Mouse (Mus musculus) cerebellum, adult 2 months (tissue): Measurements from ENCODE around the gene Il22ra1. TPM values are rescaled to one million over a fixed set of nuclear protein-coding genes. Genes with fewer than 3 reads are reported as not detected.

Source experiments
- DNase-seq, 2 experiments: peaks; one replicate each; pipeline ENCODE4 v3.0.0; 2021
- H3K27ac ChIP-seq: fragments of 200-500 bp; 2 replicates; pipeline ENCODE4 v1.5.1; 2012; ENCODE audit warnings: low read length, control low read depth, inconsistent platforms; ENCODE audit not compliant: insufficient read depth
- H3K27me3 ChIP-seq: fragments of 200-500 bp; 2 replicates; pipeline ENCODE4 v1.6.1; 2012; ENCODE audit warnings: inconsistent platforms, mild to moderate bottlenecking, low read length, moderate library complexity; ENCODE audit not compliant: control insufficient read depth, insufficient read depth
- H3K4me1 ChIP-seq: fragments of 200-500 bp; 2 replicates; pipeline ENCODE4 v1.6.1; 2011; ENCODE audit warnings: low read length; ENCODE audit not compliant: control insufficient read depth, insufficient read depth
- H3K4me3 ChIP-seq: fragments of 200-500 bp; replicated peaks from 2 replicates; pipeline ENCODE3; 2011; ENCODE audit warnings: mild to moderate bottlenecking, low read depth, low read length, control low read depth; ENCODE audit not compliant: insufficient read depth
- CTCF ChIP-seq: fragments of 200-500 bp; IDR thresholded peaks from 2 replicates; pipeline ENCODE4 v1.5.1; 2011; ENCODE audit warnings: low read depth, mild to moderate bottlenecking, control low read depth, low read length, moderate library complexity, borderline replicate concordance; ENCODE audit not compliant: insufficient read depth
- POLR2A ChIP-seq: fragments of 200-500 bp; IDR thresholded peaks from 2 replicates; pipeline ENCODE4 v1.6.1; 2011; ENCODE audit warnings: low read length, control low read depth, borderline replicate concordance; ENCODE audit not compliant: insufficient read depth
- WGBS: fragments of 180-500 bp; shearing (Covaris S2); methylation state at CpG from one replicate; pipeline ENCODE4 v1.1.7; 2018; 5-methylcytosine and 5-hydroxymethylcytosine counted together
- polyA plus RNA-seq: library from polyadenylated mRNA; depleted of rRNA; stranded (reverse); fragments of >200 nt; gene quantifications from 2 replicates; pipeline ENCODE4 v1.2.3, GENCODE M21; 2012; rRNA removed

The Il22ra1 gene
- polyA plus RNA-seq, result 0.03 TPM in 1 of 2 replicates, not detected in the other

DNA sequence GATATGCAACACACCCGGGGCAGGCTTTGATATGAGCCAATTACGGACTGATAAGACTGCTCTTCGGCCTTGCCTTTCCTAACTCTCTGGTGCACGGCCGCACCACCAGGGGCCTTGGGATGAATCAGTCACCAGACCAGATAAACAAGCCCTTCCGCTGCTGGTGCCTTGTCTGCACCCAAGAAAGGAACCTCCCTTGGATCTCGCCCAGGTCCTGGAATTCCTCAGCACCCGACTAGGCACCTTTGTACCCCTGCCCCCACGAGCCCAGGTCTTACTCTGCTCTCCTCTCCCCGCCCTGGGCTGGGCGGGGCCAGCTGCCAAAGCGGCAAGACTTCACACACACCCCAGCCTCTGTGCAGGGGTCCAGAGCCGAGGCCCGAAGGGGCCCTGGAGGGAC lies at the start of gene Il22ra1:
Gene Il22ra1, plus strand, starts transcription at position 356 of the 400 bp plus-strand sequence.
- TF ChIP-seq CTCF (no peak), POLR2A (no peak)
- Histone ChIP-seq H3K4me1 (peaks cover 18% of the 10 kb centered on the region), H3K27ac (no peak within 1 kb of the TSS), H3K27me3 (no peaks in the 10 kb centered on the region), H3K4me3 (no peak within 1 kb of the TSS)
- no peak for DNase-seq
- whole genome bisulfite sequencing, result 73% methylated on average over 14 of the region's 14 CpGs

DNA sequence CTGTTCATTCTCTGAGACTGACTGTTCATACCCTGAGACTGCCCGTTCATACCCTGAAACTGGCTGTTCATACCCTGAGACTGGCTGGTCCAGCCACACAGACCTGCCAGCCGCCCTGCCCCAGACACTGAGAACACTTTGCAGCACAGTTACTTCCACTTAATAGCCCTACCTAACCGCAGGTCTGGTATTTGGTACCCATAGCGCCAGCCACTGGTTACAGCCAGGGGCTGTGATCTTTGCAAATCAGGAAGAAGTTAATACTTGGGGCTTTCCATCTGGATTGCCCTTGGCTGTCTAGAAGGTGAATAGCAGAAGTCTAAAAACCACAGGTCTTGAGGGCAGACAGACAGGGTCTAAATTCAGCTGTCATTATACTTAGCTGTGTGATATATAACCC lies 48.7 kb upstream of the Il22ra1 start:
- TF ChIP-seq CTCF, result no peak
- TF ChIP-seq POLR2A, result no peak
- no peak overlapping the region for H3K27ac ChIP-seq
- H3K4me3 ChIP-seq, result no peak overlapping the region
- H3K27me3 ChIP-seq, result no peaks in the 10 kb centered on the region; the same call in 1 of the 2 replicates
- H3K4me1 ChIP-seq, result no peaks in the 10 kb centered on the region
- DNase-seq, result no peak
- 82% methylated on average over 4 of the region's 4 CpGs for WGBS

DNA sequence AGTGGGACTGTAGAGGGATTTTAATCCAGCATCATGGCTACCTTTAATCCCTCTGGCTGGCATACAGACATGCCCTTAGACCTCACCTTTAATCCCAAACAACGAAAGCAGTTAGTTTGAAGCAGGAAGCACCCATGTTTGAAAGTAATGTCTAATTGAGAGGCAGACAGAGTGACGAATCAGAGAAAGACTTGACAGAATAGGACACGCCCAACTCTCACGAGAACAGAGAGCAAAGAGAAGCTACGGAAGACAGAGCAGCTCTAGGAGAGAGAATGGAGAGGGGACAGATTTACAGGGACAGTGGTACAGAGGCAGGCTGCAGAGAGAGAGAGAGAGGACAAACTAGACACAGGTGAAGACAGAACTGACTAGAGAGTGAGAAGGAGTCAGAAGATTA lies 46.2 kb upstream of the Il22ra1 start:
- Histone ChIP-seq H3K27me3 (peaks cover 4% of the 10 kb centered on the region; the same call in 1 of the 2 replicates), H3K27ac (no peak overlapping the region), H3K4me1 (no peaks in the 10 kb centered on the region), H3K4me3 (no peak overlapping the region)
- no peak for DNase-seq
- WGBS, result 67% methylated on average over 5 of the region's 5 CpGs
- TF ChIP-seq POLR2A, result no peak
- TF ChIP-seq CTCF, result no peak

DNA sequence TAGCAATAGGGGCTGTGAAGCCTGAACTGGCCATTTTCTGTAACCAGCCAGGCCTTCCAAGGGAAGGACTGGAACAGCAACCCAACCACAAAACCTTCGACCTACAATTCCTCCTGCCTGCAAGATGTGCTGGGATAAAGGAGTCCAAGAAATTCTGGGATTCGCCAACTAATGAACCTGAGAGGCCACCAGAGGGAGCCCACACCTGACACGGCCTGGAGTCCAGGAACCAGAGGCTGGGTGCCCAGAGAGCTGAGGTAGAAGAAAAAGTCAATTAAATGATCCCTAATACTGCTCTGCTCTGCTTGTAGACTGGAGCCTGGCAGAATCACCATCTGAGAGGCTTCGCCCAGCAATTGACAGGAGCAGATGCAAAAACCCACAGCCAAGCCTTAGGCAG lies 44.4 kb upstream of the Il22ra1 start:
- H3K27ac ChIP-seq, result no peak overlapping the region
- peaks cover 4% of the 10 kb centered on the region; the same call in 1 of the 2 replicates for H3K27me3 ChIP-seq
- DNase-seq, result peak; percentile 20 to 30
- 19% methylated on average over 4 of the region's 4 CpGs for WGBS
- H3K4me3 ChIP-seq, result no peak overlapping the region
- no peaks in the 10 kb centered on the region for H3K4me1 ChIP-seq
- TF ChIP-seq POLR2A, result no peak
- peak; percentile 56; the same call in 1 of the 2 replicates for TF ChIP-seq CTCF

DNA sequence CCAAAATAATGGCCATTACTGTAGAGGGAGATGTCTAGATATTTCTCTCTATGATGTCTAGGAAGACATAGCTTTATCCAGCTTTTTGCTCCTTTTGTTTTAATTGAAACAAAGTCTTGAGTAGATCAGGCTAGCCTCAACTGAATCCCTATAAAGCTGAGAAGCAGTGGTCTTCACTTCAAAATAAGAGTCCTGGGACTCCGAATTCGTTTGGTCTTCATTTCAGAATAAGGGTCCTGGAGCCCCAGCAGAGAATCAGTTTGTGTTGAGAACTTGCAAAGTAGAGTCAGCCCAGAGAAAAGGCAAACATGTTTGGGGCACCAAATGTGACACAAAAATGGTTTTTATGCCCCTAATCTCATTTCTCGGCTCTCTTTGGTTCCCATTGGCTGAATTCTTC lies 43.2 kb upstream of the Il22ra1 start:
- no peak overlapping the region for H3K4me3 ChIP-seq
- no peaks in the 10 kb centered on the region for H3K4me1 ChIP-seq
- DNase-seq, result no peak
- 43% methylated on average over 3 of the region's 3 CpGs for WGBS
- peaks cover 4% of the 10 kb centered on the region; the same call in 1 of the 2 replicates for H3K27me3 ChIP-seq
- TF ChIP-seq CTCF (no peak), POLR2A (no peak)
- no peak overlapping the region for H3K27ac ChIP-seq

DNA sequence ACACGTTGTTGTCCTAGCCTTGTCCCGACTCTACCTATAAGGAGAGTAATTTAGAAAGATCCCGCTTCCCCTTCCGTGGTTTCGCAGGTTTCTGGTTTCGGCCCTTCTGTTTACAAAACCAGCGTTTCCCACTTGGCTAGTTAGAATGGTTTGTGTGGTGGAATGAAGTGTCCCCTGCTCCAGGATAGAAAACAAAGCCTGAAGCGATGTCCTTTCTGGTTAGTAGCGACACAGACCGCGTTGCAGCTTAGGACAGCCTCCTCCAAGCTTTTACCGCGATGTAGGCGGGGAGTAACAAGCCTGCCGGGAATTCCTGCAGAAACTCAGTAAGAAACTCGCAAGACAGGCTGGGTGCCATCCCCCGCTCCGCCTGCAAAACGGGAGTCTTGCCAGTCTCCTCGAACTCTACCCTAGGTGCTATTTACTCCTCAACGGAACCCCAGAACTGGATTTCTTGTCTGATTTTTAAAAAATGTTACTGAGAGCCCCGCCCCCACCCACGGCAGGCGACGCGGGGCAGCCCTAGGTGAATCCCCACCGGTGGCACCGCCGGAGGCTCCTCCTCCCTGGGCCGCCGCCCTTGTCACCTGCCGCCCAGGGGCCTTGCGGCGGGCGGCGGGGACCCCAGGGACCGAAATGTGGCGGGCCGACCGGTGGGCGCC lies 41.9 kb upstream of the Il22ra1 start, which contains the start of gene Ifnlr1:
Gene Ifnlr1, plus strand, starts transcription at position 382 of the 662 bp plus-strand sequence.
- H3K4me3 ChIP-seq, result peak within 1 kb of the TSS; percentile 45
- no peak for TF ChIP-seq CTCF
- TF ChIP-seq POLR2A, result no peak
- DNase-seq, result peak in 1 of 2 experiments; percentile 26
- peaks cover 4% of the 10 kb centered on the region; the same call in 1 of the 2 replicates for H3K27me3 ChIP-seq
- no peaks in the 10 kb centered on the region for H3K4me1 ChIP-seq
- WGBS, result 2% methylated on average over 41 of the region's 41 CpGs
- H3K27ac ChIP-seq, result no peak within 1 kb of the TSS

DNA sequence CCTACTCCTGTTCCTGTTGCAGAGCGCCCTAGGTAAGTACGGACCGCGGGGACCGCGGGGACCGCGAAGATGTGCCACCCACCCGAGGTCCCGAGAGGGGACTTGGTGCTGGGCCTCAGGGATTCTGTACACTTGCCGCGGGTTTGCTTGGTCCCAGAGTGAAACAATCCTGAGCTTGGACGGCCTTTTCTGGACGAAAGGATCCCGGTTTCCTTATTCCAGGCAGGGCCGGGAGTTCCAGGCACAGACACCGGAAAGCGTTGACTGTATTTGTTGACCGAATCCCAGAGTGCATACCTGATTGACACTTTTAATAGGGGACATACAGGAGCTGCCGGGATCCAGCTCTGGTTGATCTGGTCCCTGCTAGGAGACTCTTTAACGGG lies 41.4 kb upstream of the Il22ra1 start:
- Histone ChIP-seq H3K27me3 (peaks cover 4% of the 10 kb centered on the region; the same call in 1 of the 2 replicates), H3K27ac (no peak overlapping the region), H3K4me1 (no peaks in the 10 kb centered on the region), H3K4me3 (peak overlapping the region; percentile 45)
- TF ChIP-seq POLR2A (no peak), CTCF (no peak)
- 4% methylated on average over 21 of the region's 21 CpGs for WGBS
- DNase-seq, result no peak

DNA sequence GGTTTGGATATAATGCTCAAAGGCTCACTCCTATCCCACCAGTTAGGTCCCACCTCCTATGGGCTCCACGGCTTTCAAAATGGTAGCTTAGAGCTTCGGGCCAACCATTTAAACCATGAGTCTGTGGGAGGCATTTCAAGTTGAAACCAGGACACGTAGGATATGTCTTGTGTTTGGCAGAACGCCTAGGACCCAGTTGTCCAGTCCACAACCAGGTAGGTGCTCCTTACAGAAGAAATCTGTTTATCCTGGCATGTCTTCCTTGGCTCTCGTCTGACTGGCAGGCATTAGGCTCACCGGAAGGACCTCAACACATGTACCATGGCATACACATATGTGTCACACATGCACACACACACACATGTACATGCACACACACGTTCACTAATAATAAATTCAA lies 38.2 kb upstream of the Il22ra1 start:
- H3K4me3 ChIP-seq, result no peak overlapping the region
- DNase-seq, result no peak
- no peak overlapping the region for H3K27ac ChIP-seq
- H3K27me3 ChIP-seq, result peaks cover 4% of the 10 kb centered on the region; the same call in 1 of the 2 replicates
- WGBS, result 56% methylated on average over 7 of the region's 7 CpGs
- H3K4me1 ChIP-seq, result no peaks in the 10 kb centered on the region
- no peak for TF ChIP-seq CTCF
- TF ChIP-seq POLR2A, result no peak
